Mouse (Mus musculus): ENCODE results near the gene Lmtk3.

- TF ChIP-seq POLR2A (IDR thresholded peaks at IDR 0.05; ENCODE audit: borderline replicate concordance, insufficient read depth, low read length) = no peak
- no peak for TF ChIP-seq CTCF (IDR thresholded peaks at IDR 0.05; ENCODE audit: borderline replicate concordance, insufficient read depth, low read depth, low read length)
Measured at GRCm38 (mm10) chr7:45748110-45748509, 35.4 kb upstream of the Lmtk3 start.

All from cerebellum, adult 2 months (tissue).